Mouse (Mus musculus) retina, embryonic 14.5 days (tissue): ENCODE measurements at regions not wholly inside any gene's neighbourhood (a gene's known extent, or its start where the extent isn't known, plus 50 kb on each side); places are given as distances from the start of the nearest gene placed in this dataset.

Experiments used
- DNase-seq: peaks from one replicate; pipeline ENCODE4 v3.0.0-alpha.2; 2015; ENCODE audit warnings: low spot score

- no peak for DNase-seq
Measured at GRCm38 (mm10) chr4:53386309-53386708, 53.9 kb upstream of the Slc44a1 start.

GRCm38 (mm10) chr4:53384761-53385160 lies 55.5 kb upstream of the Slc44a1 start:
- peak; percentile 92 for DNase-seq

- DNase-seq = no peak
Measured at GRCm38 (mm10) chr4:53384104-53384503, 56.1 kb upstream of the Slc44a1 start.

GRCm38 (mm10) chr4:53382012-53382411 lies 58.2 kb upstream of the Slc44a1 start:
- no peak for DNase-seq

- DNase-seq = no peak
Measured at GRCm38 (mm10) chr4:53379855-53380254, 60.4 kb upstream of the Slc44a1 start.

- no peak for DNase-seq
Measured at GRCm38 (mm10) chr4:53376995-53377394, 63.2 kb upstream of the Slc44a1 start.

GRCm38 (mm10) chr4:53356374-53356773 lies 83.8 kb upstream of the Slc44a1 start:
- no peak for DNase-seq

GRCm38 (mm10) chr4:53354961-53355360 lies 85.3 kb upstream of the Slc44a1 start:
- peak; percentile 67 for DNase-seq

GRCm38 (mm10) chr4:53353399-53354090 lies 86.7 kb upstream of the Slc44a1 start:
- DNase-seq = no peak

- DNase-seq = no peak
Measured at GRCm38 (mm10) chr4:53351104-53351607, 89.1 kb upstream of the Slc44a1 start.

- no peak for DNase-seq
Measured at GRCm38 (mm10) chr4:53345346-53345745, 94.9 kb upstream of the Slc44a1 start.

- DNase-seq = no peak
Measured at GRCm38 (mm10) chr4:53344546-53344945, 95.7 kb upstream of the Slc44a1 start.

- no peak for DNase-seq
Measured at GRCm38 (mm10) chr4:53341181-53341580, 99.0 kb upstream of the Slc44a1 start.

GRCm38 (mm10) chr4:53340021-53340667 lies 100.1 kb upstream of the Slc44a1 start:
- DNase-seq = no peak

- DNase-seq = peak; percentile 7
Measured at GRCm38 (mm10) chr4:53339125-53340020, 100.8 kb upstream of the Slc44a1 start.

- no peak for DNase-seq
Measured at GRCm38 (mm10) chr4:53338479-53338878, 101.7 kb upstream of the Slc44a1 start.

GRCm38 (mm10) chr4:53337784-53338183 lies 102.4 kb upstream of the Slc44a1 start:
- peak; percentile 15 for DNase-seq

- DNase-seq = no peak
Measured at GRCm38 (mm10) chr4:53327382-53328165, 112.6 kb upstream of the Slc44a1 start.

- DNase-seq = no peak
Measured at GRCm38 (mm10) chr4:53323838-53324237, 116.4 kb upstream of the Slc44a1 start.

- no peak for DNase-seq
Measured at GRCm38 (mm10) chr4:53323195-53323594, 117.0 kb upstream of the Slc44a1 start.

- no peak for DNase-seq
Measured at GRCm38 (mm10) chr4:53322484-53322883, 117.7 kb upstream of the Slc44a1 start.
